Mouse (Mus musculus) myocyte (in vitro differentiated cells): ENCODE measurements around the gene Jpt2. TPM values are rescaled to one million over a fixed set of nuclear protein-coding genes. Genes with fewer than 3 reads are reported as not detected.

Source experiments
- H3K27me3 ChIP-seq: one replicate; pipeline ENCODE4 v1.6.1; 2011; ENCODE audit not compliant: control insufficient read depth, insufficient read depth, insufficient read length
- H3K36me3 ChIP-seq: one replicate; pipeline ENCODE4 v1.6.1; 2011; ENCODE audit not compliant: control insufficient read depth, insufficient read depth
- H3K4me2 ChIP-seq: one replicate; pipeline ENCODE4 v1.6.1; 2011; ENCODE audit warnings: low read depth, control low read depth
- H3K4me3 ChIP-seq: one replicate; pipeline ENCODE4 v1.5.1; 2011; ENCODE audit warnings: mild to moderate bottlenecking, control low read depth, moderate library complexity
- H3K79me2 ChIP-seq: one replicate; pipeline ENCODE4 v1.6.1; 2011; ENCODE audit not compliant: control insufficient read depth, insufficient read depth
- H3ac ChIP-seq: one replicate; pipeline ENCODE4 v1.6.1; 2011; ENCODE audit not compliant: control insufficient read depth, insufficient read length
- CEBPB ChIP-seq: IDR thresholded peaks from 2 replicates; pipeline ENCODE4 v1.6.1; 2011; ENCODE audit warnings: mild to moderate bottlenecking, moderate library complexity; ENCODE audit not compliant: poor library complexity, insufficient read depth, severe bottlenecking
- E2F4 ChIP-seq: IDR thresholded peaks from one replicate; pipeline ENCODE4 v1.6.1; 2011; ENCODE audit warnings: mild to moderate bottlenecking, control low read depth, moderate library complexity; ENCODE audit not compliant: insufficient read depth
- MAX ChIP-seq: IDR thresholded peaks from one replicate; pipeline ENCODE4 v1.6.1; 2011; ENCODE audit warnings: low read depth, mild to moderate bottlenecking, control low read depth
- MYOD1 ChIP-seq, 3 experiments: IDR thresholded peaks; one replicate each; pipeline ENCODE4 v1.6.1; 2011; ENCODE audit warnings: control low read depth in 2 of 3, low read depth in 2 of 3, mild to moderate bottlenecking in 2 of 3, moderate library complexity in 1 of 3; ENCODE audit not compliant: insufficient read length in 2 of 3, control insufficient read depth in 1 of 3
- MYOG ChIP-seq, 3 experiments: IDR thresholded peaks; one replicate each; pipeline ENCODE4 v1.6.1; 2011; ENCODE audit warnings: control low read depth in 2 of 3, low read depth in 2 of 3, mild to moderate bottlenecking in 2 of 3; ENCODE audit not compliant: insufficient read length in 2 of 3, control insufficient read depth in 1 of 3, insufficient read depth in 1 of 3
- POLR2A ChIP-seq: IDR thresholded peaks from one replicate; pipeline ENCODE4 v1.6.1; 2011; ENCODE audit warnings: low read depth, mild to moderate bottlenecking, control low read depth, moderate library complexity; ENCODE audit not compliant: insufficient read length
- POLR2AphosphoS2 ChIP-seq: IDR thresholded peaks from one replicate; pipeline ENCODE4 v1.6.1; 2011; ENCODE audit warnings: low read depth, control low read depth; ENCODE audit not compliant: insufficient read length
- REST ChIP-seq: IDR thresholded peaks from one replicate; pipeline ENCODE4 v1.6.1; 2011; ENCODE audit warnings: mild to moderate bottlenecking, control low read depth, moderate library complexity; ENCODE audit not compliant: insufficient read depth, insufficient read length
- SRF ChIP-seq: IDR thresholded peaks from one replicate; pipeline ENCODE4 v1.6.1; 2011; ENCODE audit warnings: low read depth; ENCODE audit not compliant: control insufficient read depth, insufficient read length
- TCF12 ChIP-seq: IDR thresholded peaks from one replicate; pipeline ENCODE4 v1.6.1; 2011; ENCODE audit warnings: mild to moderate bottlenecking, control low read depth; ENCODE audit not compliant: poor library complexity, insufficient read depth, severe bottlenecking
- TCF3 ChIP-seq: IDR thresholded peaks from one replicate; pipeline ENCODE4 v1.6.1; 2011; ENCODE audit warnings: low read depth, control low read depth; ENCODE audit not compliant: insufficient read length
- USF1 ChIP-seq: IDR thresholded peaks from one replicate; pipeline ENCODE4 v1.6.1; 2011; ENCODE audit warnings: low read depth, mild to moderate bottlenecking, control low read depth, moderate library complexity
- polyA plus RNA-seq: library from polyadenylated mRNA; unstranded; fragments of >200 nt; fragmentation: generic; extraction: Trizol; gene quantifications from one replicate; pipeline ENCODE4 v1.2.1, GENCODE M21; 2012; ENCODE audit warnings: missing spikeins

Gene Jpt2
- 16.3 TPM for polyA plus RNA-seq

DNA sequence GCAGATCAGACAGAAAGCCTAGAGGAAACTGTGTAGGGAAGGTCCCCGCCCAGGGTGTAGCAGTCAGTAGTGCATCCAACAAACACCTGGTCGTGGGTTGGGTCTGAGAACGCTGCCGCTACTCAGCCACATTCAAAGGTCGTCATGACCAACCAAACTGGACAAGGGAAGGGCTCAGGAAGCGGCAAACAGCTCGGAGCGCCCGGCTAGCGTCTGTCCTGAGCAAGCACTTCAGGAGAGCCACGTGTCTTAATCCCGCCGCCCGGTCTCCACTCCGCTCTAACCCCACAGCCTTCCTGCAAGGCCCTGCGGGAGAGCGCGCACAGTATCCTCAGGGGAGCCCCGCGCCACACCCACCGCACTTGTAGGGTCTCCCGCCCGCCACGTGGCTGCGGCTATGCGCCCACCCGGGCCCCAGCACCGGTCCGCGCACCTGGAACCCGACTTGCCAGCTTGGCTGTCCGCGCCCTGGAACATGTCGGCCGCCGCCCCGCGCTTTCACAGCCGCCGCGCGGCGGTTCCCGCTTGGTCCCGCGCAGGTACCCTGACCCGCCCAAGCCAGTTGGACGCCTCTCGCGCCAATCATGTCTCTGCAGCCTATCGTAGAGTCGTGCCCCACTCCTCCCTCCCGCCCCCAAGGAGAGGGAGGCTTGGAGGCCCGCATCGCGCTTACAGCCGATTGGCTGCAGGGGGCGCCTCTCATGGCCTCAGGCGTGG, at the start of gene Jpt2:
TSS of gene Jpt2 (minus strand) at position 555 of the 717 bp plus-strand sequence.
- peak within 1 kb of the TSS; percentile 90 for H3K4me2 ChIP-seq
- H3K36me3 ChIP-seq = peaks cover 18% of the 10 kb centered on the region
- peak within 1 kb of the TSS; percentile 58 for H3K4me3 ChIP-seq
- peak within 1 kb of the TSS; percentile 63 for H3ac ChIP-seq
- H3K79me2 ChIP-seq = peaks cover 35% of the 10 kb centered on the region
- no peaks in the 10 kb centered on the region for H3K27me3 ChIP-seq
- TF ChIP-seq MAX = no peak
- TF ChIP-seq MYOG (IDR thresholded peaks at IDR 0.05; ENCODE audit: control insufficient read depth in 1 of 3, insufficient read depth in 1 of 3, insufficient read length in 2 of 3, low read depth in 2 of 3) = no peak
- no peak for TF ChIP-seq REST
- no peak for TF ChIP-seq TCF3
- TF ChIP-seq POLR2AphosphoS2 = peak; percentile 72
- peak; percentile 34 for TF ChIP-seq E2F4
- TF ChIP-seq SRF = no peak
- no peak for TF ChIP-seq MYOD1 (IDR thresholded peaks at IDR 0.05; ENCODE audit: control insufficient read depth in 1 of 3, insufficient read length in 2 of 3, low read depth in 2 of 3)
- TF ChIP-seq POLR2A = peak; percentile 53
- no peak for TF ChIP-seq TCF12
- TF ChIP-seq CEBPB = no peak
- TF ChIP-seq USF1 = no peak

DNA sequence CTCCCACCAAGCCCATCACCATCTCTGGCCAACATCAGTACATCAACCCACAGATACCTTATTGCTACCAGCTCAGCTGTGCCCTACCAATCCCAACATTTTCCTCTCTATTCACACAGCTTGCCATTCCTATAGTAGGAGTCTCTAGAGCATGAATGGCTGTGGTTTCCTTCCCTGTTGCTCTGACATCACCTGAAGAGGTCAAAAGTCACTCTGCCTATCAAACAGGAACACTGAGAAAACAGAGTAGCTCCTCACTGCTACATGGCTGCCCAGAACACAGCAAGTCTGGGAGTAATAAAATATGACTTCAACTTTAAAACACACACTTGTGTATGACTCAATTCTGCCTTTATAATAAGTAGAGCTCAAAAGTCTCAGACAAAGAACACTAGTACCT, 47.0 kb upstream of the Jpt2 start:
- Histone ChIP-seq H3K27me3 (no peaks in the 10 kb centered on the region), H3K36me3 (peaks cover 6% of the 10 kb centered on the region), H3K4me3 (no peak overlapping the region), H3ac (no peak overlapping the region), H3K4me2 (no peak overlapping the region), H3K79me2 (peaks cover 75% of the 10 kb centered on the region)
- no peak for TF ChIP-seq MYOD1 (IDR thresholded peaks at IDR 0.05; ENCODE audit: control insufficient read depth in 1 of 3, insufficient read length in 2 of 3, low read depth in 2 of 3)
- no peak for TF ChIP-seq USF1
- TF ChIP-seq POLR2AphosphoS2 = no peak
- no peak for TF ChIP-seq SRF
- TF ChIP-seq POLR2A = no peak
- TF ChIP-seq MAX = no peak
- TF ChIP-seq CEBPB = no peak
- TF ChIP-seq E2F4 = no peak
- TF ChIP-seq TCF3 = no peak
- no peak for TF ChIP-seq MYOG (IDR thresholded peaks at IDR 0.05; ENCODE audit: control insufficient read depth in 1 of 3, insufficient read depth in 1 of 3, insufficient read length in 2 of 3, low read depth in 2 of 3)
- TF ChIP-seq REST = no peak
- no peak for TF ChIP-seq TCF12

DNA sequence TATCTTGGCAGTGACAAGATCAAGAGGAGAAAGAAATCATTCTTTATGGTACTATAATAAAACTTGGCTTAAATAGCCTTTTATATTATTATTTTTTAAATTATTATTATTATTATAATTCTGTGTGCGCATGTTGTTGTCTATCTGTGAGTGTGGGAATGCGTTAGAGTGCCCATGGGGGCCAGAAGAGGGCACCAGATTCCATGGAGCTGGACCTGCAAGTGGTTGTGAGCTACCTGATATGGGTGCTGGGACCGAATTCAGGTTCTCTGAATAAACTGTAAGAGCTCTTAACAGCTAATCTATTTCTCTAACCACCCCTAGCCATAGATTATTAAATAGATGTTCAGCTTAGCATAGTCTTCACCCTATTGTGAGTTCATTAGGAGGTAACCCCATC, 44.6 kb upstream of the Jpt2 start:
- Histone ChIP-seq H3K4me2 (no peak overlapping the region), H3ac (no peak overlapping the region), H3K27me3 (no peaks in the 10 kb centered on the region), H3K4me3 (no peak overlapping the region), H3K79me2 (peaks cover 52% of the 10 kb centered on the region), H3K36me3 (peaks cover 13% of the 10 kb centered on the region)
- TF ChIP-seq MYOD1 (IDR thresholded peaks at IDR 0.05; ENCODE audit: control insufficient read depth in 1 of 3, insufficient read length in 2 of 3, low read depth in 2 of 3) = no peak
- TF ChIP-seq MYOG (IDR thresholded peaks at IDR 0.05; ENCODE audit: control insufficient read depth in 1 of 3, insufficient read depth in 1 of 3, insufficient read length in 2 of 3, low read depth in 2 of 3) = no peak
- TF ChIP-seq E2F4 = no peak
- TF ChIP-seq POLR2AphosphoS2 = no peak
- no peak for TF ChIP-seq CEBPB
- TF ChIP-seq TCF12 = no peak
- TF ChIP-seq USF1 = no peak
- TF ChIP-seq SRF = no peak
- TF ChIP-seq REST = no peak

DNA sequence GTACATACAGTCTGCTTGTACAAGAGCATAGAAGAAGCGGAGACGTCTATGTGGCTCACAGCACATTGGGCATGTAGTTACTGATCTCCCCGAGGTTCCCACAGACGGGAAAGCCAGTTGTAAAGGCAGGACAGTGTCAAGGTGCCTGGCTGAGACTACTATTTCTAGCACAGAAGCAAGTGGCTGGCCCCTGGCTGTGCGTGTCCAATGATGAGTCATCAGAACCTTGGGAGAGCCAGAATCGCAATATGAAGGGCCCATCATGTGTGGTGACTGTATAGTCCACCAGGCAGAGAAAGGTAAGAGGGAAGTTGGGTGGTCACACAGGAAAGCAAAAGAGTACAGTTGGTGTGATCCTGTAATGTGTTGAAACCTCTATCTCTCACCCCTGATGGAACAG, 34.2 kb upstream of the Jpt2 start:
- no peak for TF ChIP-seq TCF3
- no peak for TF ChIP-seq MAX
- no peak for TF ChIP-seq CEBPB
- TF ChIP-seq MYOG (IDR thresholded peaks at IDR 0.05; ENCODE audit: control insufficient read depth in 1 of 3, insufficient read depth in 1 of 3, insufficient read length in 2 of 3, low read depth in 2 of 3) = no peak
- no peak for TF ChIP-seq MYOD1 (IDR thresholded peaks at IDR 0.05; ENCODE audit: control insufficient read depth in 1 of 3, insufficient read length in 2 of 3, low read depth in 2 of 3)
- no peak for TF ChIP-seq REST
- no peak for TF ChIP-seq POLR2A
- no peak for TF ChIP-seq E2F4
- TF ChIP-seq SRF = no peak
- no peak for TF ChIP-seq TCF12
- TF ChIP-seq POLR2AphosphoS2 = no peak
- no peak for TF ChIP-seq USF1
- Histone ChIP-seq H3K79me2 (no peaks in the 10 kb centered on the region), H3ac (no peak overlapping the region), H3K4me3 (no peak overlapping the region), H3K4me2 (no peak overlapping the region), H3K36me3 (peaks cover 53% of the 10 kb centered on the region), H3K27me3 (no peaks in the 10 kb centered on the region)
